Mouse (Mus musculus): ENCODE results near the gene Cnst. TPM values are rescaled to one million over a fixed set of nuclear protein-coding genes. Genes with fewer than 3 reads are reported as not detected.
A peak's percentile ranks its signal among the peaks of the same experiment; 100 is the strongest.
"Not testable (repeated sequence)": the region's sequence is repeated elsewhere in the genome, so short reads cannot be mapped to it uniquely, and the experiment has no call there.

Gene Cnst
- polyA plus RNA-seq, 1 experiment from 2014 or later, result 13.9 TPM

- H3K27ac ChIP-seq, result peak overlapping the region; percentile 7; the same call in 1 of the 2 replicates
- ATAC-seq (ENCODE audit: insufficient read depth, low FRiP score, low read depth), result peak; percentile 67
- no peaks in the 10 kb centered on the region for H3K27me3 ChIP-seq (replicated peaks)
- 45% methylated on average over 8 of the region's 8 CpGs for WGBS
- no peak overlapping the region for H3K4me3 ChIP-seq (replicated peaks)
- H3K9me3 ChIP-seq, result no peaks in the 10 kb centered on the region
- no peaks in the 10 kb centered on the region for H3K4me1 ChIP-seq
- no peak overlapping the region for H3K9ac ChIP-seq
- H3K4me2 ChIP-seq, result no peak overlapping the region; the same call in 1 of the 2 replicates
- peaks cover 10% of the 10 kb centered on the region; the same call in 1 of the 2 replicates for H3K36me3 ChIP-seq
Observed at GRCm38 (mm10) chr1:179628438-179629106, 82.4 kb downstream of the Cnst start.

- Histone ChIP-seq H3K27ac (no peak overlapping the region), H3K4me1 (no peaks in the 10 kb centered on the region), H3K36me3 (peaks cover 10% of the 10 kb centered on the region; the same call in 1 of the 2 replicates), H3K4me3 (replicated peaks) (no peak overlapping the region), H3K9me3 (no peaks in the 10 kb centered on the region), H3K27me3 (replicated peaks) (no peaks in the 10 kb centered on the region), H3K9ac (no peak overlapping the region), H3K4me2 (no peak overlapping the region)
- ATAC-seq (ENCODE audit: insufficient read depth, low FRiP score, low read depth), result no peak
- WGBS, result 80% methylated on average over 5 of the region's 5 CpGs
Observed at GRCm38 (mm10) chr1:179629276-179629675, 83.1 kb downstream of the Cnst start.

DNA sequence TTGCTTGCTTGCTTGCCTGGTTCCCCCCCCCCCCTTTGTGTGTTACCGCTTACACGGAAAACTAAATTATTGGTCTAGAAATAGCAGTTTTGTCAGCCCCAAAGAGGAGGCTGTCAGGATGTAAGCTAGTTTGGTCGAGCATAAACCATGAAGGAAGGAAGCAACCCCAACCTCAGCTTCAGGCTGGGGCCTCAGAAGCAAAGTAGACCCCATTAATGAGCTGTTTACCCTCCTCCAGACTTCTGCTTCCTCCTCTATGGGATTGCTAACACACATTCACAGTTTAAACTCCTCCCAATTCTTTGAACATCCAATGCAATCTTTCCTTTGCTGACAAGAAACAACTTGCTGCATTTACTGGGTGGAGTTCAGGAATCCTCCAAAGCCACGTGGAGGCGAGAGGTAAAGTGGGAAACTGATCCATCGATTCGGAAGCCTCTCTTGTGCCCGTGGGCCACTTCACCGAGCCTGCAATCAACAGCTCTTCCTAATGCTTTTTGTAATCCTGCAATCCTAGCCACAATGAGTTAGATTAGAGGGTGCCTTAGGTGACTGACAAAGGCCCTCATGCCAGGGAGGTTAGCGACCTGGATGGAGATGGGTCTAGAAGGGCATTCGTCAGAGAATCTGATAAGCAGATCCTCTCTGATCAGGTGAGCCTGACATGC, 86.7 kb downstream of the Cnst start:
- Histone ChIP-seq H3K27me3 (replicated peaks) (no peaks in the 10 kb centered on the region), H3K4me3 (replicated peaks) (no peak overlapping the region), H3K9ac (no peak overlapping the region), H3K27ac (no peak overlapping the region), H3K9me3 (no peaks in the 10 kb centered on the region), H3K36me3 (no peaks in the 10 kb centered on the region), H3K4me1 (no peaks in the 10 kb centered on the region), H3K4me2 (no peak overlapping the region)
- WGBS, result 72% methylated on average over 11 of the region's 11 CpGs
- ATAC-seq (ENCODE audit: insufficient read depth, low FRiP score, low read depth), result no peak

DNA sequence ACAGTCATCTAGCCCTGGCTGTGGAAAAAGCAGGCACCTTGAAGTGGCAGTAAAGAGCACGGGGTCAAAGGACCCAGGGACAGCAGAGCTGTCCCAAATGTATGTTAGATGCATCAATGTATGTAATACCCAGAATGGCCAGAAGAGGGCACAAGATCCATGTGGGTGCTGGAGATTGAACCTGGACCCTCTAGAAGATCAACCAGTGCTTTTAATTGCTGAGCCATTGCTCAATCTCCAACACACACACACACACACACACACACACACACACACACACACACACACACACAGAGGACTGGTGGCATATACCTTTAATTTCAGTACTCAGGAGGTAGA, 87.2 kb downstream of the Cnst start:
- H3K27me3 ChIP-seq (replicated peaks), result no peaks in the 10 kb centered on the region
- no peak overlapping the region for H3K4me2 ChIP-seq
- H3K9me3 ChIP-seq, result no peaks in the 10 kb centered on the region
- WGBS, result 14% methylated on average over 1 of the region's 1 CpGs
- ATAC-seq (ENCODE audit: insufficient read depth, low FRiP score, low read depth), result no peak
- no peaks in the 10 kb centered on the region for H3K4me1 ChIP-seq
- H3K4me3 ChIP-seq (replicated peaks), result no peak overlapping the region
- H3K36me3 ChIP-seq, result no peaks in the 10 kb centered on the region
- H3K27ac ChIP-seq, result no peak overlapping the region
- H3K9ac ChIP-seq, result no peak overlapping the region

DNA sequence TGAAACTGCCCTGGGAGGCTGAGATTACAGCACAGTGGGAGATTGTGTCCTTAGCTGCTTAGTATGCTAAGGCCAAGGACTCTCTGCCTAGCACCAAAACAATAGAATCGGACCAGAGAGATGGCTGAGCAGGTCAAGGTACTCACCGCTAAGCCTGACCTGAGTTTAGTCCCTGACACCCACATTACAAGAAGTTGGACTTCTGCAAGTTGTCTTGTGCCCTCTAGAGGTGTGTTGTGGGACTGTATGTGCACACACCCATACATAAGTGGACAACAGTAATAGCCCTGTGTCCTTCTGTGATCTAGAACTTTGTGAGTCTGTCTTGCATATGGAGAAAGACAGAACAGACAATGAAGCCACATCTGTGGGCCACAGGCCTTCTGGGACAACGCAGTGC, 88.0 kb downstream of the Cnst start:
- no peaks in the 10 kb centered on the region for H3K36me3 ChIP-seq
- H3K9me3 ChIP-seq, result no peaks in the 10 kb centered on the region
- H3K27ac ChIP-seq, result no peak overlapping the region
- ATAC-seq (ENCODE audit: insufficient read depth, low FRiP score, low read depth), result no peak
- no peak overlapping the region for H3K9ac ChIP-seq
- no peaks in the 10 kb centered on the region for H3K27me3 ChIP-seq (replicated peaks)
- no peaks in the 10 kb centered on the region for H3K4me1 ChIP-seq
- no peak overlapping the region for H3K4me3 ChIP-seq (replicated peaks)
- WGBS, result 88% methylated on average over 3 of the region's 3 CpGs
- no peak overlapping the region for H3K4me2 ChIP-seq

DNA sequence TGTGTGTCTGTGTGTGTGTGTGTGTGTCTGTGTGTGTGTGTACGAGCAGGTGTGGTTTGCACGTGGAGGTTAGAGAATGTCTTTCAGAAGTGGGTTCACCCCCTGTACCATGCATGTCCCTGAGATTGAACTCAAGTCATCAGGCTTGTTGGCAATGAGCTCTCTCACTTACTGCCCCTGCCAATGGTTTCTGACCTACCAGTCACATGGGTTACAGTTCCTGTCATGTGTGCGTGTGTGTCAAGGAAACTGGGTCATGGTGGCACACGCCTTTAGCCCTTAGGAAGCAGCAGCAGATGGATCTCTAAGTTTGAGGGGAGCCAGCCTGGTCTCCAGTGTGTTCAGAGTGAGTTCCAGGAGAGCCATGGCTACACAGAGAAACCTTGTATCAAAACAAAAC, 96.6 kb downstream of the Cnst start:
- ATAC-seq (ENCODE audit: insufficient read depth, low FRiP score, low read depth), result no peak

DNA sequence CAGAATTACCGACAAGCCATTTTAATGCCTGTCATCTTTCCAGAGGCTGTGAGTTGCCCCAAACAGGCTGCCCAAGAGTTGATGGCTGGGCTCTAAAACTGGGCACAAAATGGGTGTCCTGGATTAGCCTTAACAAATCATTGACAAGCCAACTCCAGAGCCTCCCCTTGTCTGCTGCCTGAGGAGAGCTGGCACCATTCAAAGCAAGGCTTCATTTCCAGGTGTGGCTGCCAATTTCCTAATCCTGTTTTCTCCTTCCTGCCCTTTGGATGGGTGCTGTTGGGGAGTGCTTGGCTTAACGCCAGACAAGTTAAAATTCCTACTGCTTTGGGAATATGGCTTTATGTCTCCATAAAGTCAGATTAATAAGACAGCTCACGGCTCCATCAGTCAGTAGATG, 98.0 kb downstream of the Cnst start:
- WGBS, result 63% methylated on average over 3 of the region's 3 CpGs
- Histone ChIP-seq H3K36me3 (no peaks in the 10 kb centered on the region), H3K9me3 (no peaks in the 10 kb centered on the region), H3K9ac (no peak overlapping the region), H3K27me3 (replicated peaks) (no peaks in the 10 kb centered on the region), H3K4me1 (peaks cover 5% of the 10 kb centered on the region; the same call in 1 of the 2 replicates), H3K4me2 (no peak overlapping the region), H3K4me3 (replicated peaks) (no peak overlapping the region), H3K27ac (no peak overlapping the region)
- no peak for ATAC-seq (ENCODE audit: insufficient read depth, low FRiP score, low read depth)

More for the DNA sequence above, 96.6 kb downstream of the Cnst start:
- Histone ChIP-seq H3K4me2 (no peak overlapping the region), H3K27me3 (replicated peaks) (no peaks in the 10 kb centered on the region), H3K4me3 (replicated peaks) (no peak overlapping the region), H3K27ac (no peak overlapping the region), H3K9me3 (no peaks in the 10 kb centered on the region), H3K36me3 (no peaks in the 10 kb centered on the region), H3K4me1 (peaks cover 5% of the 10 kb centered on the region; the same call in 1 of the 2 replicates), H3K9ac (no peak overlapping the region)
- WGBS, result 84% methylated on average over 4 of the region's 4 CpGs

DNA sequence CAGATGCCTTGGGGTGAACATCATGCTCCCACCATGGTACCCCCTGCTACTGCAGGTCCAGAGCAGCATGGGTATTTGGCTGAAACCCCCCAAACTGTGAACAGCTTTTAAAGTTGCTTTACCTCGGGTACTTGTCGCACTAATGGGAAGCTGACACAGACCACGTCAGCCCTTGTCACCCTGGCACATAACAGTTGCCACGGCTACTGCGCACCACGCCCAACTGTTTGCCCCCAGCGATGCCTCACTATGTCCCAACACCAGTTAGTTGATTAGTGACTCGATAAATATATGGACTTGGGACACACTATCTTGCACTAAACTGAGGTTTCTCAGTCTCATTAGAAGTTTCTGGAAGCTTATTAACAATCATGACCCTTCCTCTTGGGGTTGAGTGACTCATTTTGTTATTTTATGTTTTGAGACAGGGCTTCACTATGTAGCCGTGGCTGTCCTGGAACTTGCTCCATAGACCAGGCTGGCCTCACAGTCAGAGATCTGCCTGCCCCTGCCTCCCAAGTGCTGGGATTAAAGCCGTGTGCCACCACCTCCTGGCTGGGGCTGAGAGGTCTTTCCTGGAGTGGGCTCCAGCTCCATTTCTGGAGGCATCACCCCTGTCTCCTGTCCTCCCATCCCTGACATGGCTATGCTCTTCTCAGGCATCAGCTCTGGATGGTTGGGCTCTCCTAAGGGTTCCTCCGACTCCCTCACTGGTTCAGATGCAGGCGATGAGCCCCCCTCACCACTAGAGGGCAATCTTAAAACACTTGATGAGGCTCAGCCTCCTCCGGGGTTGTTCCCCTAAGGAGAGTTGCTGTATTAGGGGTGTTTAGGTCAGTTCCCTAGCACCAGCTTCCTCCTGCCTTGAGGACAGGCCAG, 99.2 kb downstream of the Cnst start:
- Histone ChIP-seq H3K9ac (no peak overlapping the region), H3K27me3 (replicated peaks) (no peaks in the 10 kb centered on the region), H3K4me2 (peak overlapping the region; percentile 47), H3K36me3 (no peaks in the 10 kb centered on the region), H3K4me3 (replicated peaks) (no peak overlapping the region), H3K27ac (no peak overlapping the region), H3K9me3 (no peaks in the 10 kb centered on the region), H3K4me1 (peaks cover 5% of the 10 kb centered on the region; the same call in 1 of the 2 replicates)
- ATAC-seq (ENCODE audit: insufficient read depth, low FRiP score, low read depth), result peak; percentile 58; the same call in 1 of the 2 replicates
- WGBS, result 60% methylated on average over 13 of the region's 13 CpGs

DNA sequence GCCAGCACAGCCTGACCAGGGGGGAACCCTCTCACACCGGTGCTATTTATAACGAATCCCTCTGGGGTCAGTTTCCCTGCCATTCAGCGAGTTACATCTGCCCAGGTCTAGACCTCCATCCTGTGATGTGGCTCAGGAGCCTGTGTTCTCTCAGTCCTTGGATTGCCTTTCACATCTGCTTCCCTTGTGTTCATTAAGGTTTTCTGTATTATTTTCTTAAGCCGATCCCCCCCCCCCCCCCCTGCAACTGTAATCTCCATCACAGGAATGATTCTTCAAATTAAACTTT, 99.8 kb downstream of the Cnst start:
- 23% methylated on average over 4 of the region's 4 CpGs for WGBS
- H3K4me3 ChIP-seq (replicated peaks), result no peak overlapping the region

GRCm38 (mm10) chr1:179648678-179649077, 102.5 kb downstream of the Cnst start:
- H3K36me3 ChIP-seq; H3K4me1 ChIP-seq; H3K27me3 ChIP-seq (replicated peaks); H3K9me3 ChIP-seq; H3K9ac ChIP-seq; ATAC-seq (ENCODE audit: insufficient read depth, low FRiP score, low read depth); H3K4me2 ChIP-seq; H3K27ac ChIP-seq; H3K4me3 ChIP-seq (replicated peaks): not testable (repeated sequence)
- WGBS, result 73% methylated on average over 5 of the region's 5 CpGs

More for the DNA sequence above, 99.8 kb downstream of the Cnst start:
- Histone ChIP-seq H3K36me3 (no peaks in the 10 kb centered on the region), H3K9me3 (no peaks in the 10 kb centered on the region), H3K4me2 (peak overlapping the region; percentile 47), H3K27me3 (replicated peaks) (no peaks in the 10 kb centered on the region), H3K9ac (no peak overlapping the region), H3K27ac (no peak overlapping the region), H3K4me1 (peaks cover 5% of the 10 kb centered on the region; the same call in 1 of the 2 replicates)
- ATAC-seq (ENCODE audit: insufficient read depth, low FRiP score, low read depth), result no peak

DNA sequence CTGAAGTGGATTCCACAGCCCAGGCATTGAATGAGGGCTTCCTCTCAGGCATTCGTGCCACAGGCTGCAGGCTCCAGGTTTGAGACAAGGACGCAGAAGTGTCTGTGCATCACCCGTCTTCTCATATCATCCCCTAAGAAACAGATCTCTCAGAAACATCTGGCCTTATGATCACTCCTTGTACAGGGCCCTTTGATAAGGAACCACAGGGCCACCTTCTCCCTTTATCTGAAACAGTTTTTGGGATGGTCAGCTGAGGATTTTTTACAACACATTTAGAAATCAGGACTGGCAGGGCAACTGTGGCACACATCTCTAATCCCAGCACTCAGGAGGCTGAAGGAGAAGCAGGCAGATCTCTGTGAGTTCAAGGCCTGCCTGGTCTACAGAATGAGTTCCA, 103.2 kb downstream of the Cnst start:
- Histone ChIP-seq H3K4me1 (peaks cover 5% of the 10 kb centered on the region; the same call in 1 of the 2 replicates), H3K27ac (no peak overlapping the region), H3K4me2 (no peak overlapping the region), H3K27me3 (replicated peaks) (no peaks in the 10 kb centered on the region), H3K36me3 (no peaks in the 10 kb centered on the region), H3K9ac (no peak overlapping the region), H3K4me3 (replicated peaks) (no peak overlapping the region), H3K9me3 (no peaks in the 10 kb centered on the region)
- ATAC-seq (ENCODE audit: insufficient read depth, low FRiP score, low read depth), result no peak
- 68% methylated on average over 3 of the region's 3 CpGs for WGBS

DNA sequence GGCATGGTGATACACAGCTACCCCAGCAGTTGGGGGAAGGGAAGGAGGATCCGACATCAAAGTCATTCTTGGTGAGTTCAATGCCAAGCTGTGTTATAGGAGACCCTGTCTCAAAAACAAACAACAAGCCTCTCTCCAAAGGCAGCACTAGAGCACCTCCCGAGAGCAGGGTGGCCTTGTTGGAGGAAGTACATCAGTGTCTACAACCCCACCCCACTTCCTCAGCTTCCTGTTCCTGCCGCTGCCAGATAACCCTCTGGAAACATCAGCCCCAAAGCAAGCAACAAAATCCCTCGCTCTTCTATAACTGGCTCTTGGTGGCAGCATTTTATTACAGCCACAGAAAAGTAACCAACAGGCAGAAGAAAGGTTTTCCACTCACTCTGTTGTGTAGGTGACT, 104.1 kb downstream of the Cnst start:
- Histone ChIP-seq H3K27ac (no peak overlapping the region), H3K4me3 (replicated peaks) (no peak overlapping the region), H3K27me3 (replicated peaks) (no peaks in the 10 kb centered on the region), H3K36me3 (no peaks in the 10 kb centered on the region), H3K4me1 (peaks cover 5% of the 10 kb centered on the region; the same call in 1 of the 2 replicates), H3K9ac (no peak overlapping the region), H3K4me2 (no peak overlapping the region), H3K9me3 (no peaks in the 10 kb centered on the region)
- no peak for ATAC-seq (ENCODE audit: insufficient read depth, low FRiP score, low read depth)
- WGBS, result 57% methylated on average over 4 of the region's 4 CpGs

All from stomach, embryonic 15.5 days (tissue).